Mouse (Mus musculus) cerebellum, postnatal 36 days (tissue): ENCODE data around the gene Fer.

Source experiments
- DNase-seq, 2 experiments: peaks; one replicate each; pipeline ENCODE4 v3.0.0; 2021 to 2022; ENCODE audit warnings: mixed read lengths in 2 of 2

Gene Fer

DNA sequence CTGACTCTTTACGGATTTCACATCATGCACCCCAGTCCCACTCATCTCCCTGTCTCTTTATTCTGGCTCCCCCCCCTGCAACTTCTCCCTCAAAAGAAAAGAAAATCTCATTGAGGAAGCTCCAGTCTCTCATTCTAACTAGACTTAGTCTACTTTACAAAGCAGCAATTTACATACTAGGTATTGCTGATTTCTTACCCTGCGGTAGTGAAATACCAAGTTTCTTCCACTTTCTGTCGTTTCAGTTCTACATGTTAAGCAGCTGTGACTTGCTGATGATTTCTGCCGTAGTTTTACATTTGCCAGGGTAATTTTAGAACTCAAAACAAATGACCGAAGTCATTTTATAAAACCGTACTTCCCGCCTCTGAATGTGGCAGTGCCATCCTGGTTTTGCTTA, 8.9 kb downstream of the Fer start:
- DNase-seq: no peak

DNA sequence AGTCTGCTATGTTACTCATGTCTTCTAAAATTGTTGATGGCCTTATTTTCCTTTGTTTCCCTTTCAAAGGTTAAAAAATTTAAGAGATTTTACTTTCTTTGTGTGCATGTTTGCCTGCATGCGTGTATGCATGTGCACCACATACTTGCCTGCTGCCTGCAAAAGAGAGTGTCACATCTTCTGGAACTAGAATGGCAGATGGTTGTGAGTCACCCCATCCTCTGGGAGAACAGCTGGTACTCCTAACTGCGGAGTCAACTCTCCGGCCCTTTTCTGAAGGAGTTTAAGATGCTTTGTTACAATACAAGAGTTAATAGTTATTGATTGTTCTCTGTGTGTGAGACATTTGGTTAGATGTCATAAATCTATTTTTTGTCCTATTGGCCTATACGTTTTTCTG, 16.0 kb downstream of the Fer start:
- no peak for DNase-seq

- DNase-seq: no peak
Measured at GRCm38 (mm10) chr17:63880009-63880408, 17.1 kb downstream of the Fer start.

- DNase-seq: no peak
Measured at GRCm38 (mm10) chr17:63886988-63887387, 24.1 kb downstream of the Fer start.

DNA sequence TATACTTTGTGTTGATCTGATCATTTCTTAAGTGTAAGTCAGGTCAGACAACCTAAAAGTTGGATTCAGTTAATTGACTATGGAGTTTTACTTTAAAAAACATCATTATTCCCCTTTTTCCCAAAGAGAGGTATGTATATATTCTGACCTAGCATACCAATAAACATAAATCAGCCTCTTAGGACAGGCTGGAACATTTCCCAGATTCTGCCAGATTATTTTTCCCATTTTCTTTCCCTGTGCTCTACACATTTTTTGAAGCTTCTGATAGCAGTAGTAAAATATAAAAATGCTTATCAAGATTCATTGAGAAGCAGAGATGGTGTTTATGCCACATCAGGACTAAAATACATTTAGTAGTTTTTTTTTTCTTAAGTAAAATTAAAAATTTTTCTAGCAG, 27.7 kb downstream of the Fer start:
- DNase-seq: no peak

- DNase-seq: no peak
Measured at GRCm38 (mm10) chr17:63895829-63896228, 33.0 kb downstream of the Fer start.

GRCm38 (mm10) chr17:63897050-63897449, 34.2 kb downstream of the Fer start:
- no peak for DNase-seq

DNA sequence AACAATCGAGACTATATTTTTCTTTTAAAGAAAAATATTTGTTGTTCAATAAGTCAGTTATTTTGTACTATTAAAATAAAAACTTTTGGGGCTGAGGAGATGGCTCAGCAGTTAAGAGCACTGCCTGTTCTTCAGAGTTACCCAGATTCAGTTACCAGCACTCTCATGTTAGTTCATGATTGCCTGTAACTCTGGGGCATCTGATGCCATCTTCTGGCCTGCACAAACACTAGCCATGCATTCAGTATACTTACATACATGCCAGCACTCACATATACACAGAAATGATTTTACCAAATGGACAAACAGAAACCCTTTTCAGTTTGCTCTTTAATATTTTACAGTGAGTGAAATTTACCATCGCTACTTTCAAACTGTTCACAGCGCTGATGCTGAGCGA, 46.4 kb downstream of the Fer start:
- no peak for DNase-seq

DNA sequence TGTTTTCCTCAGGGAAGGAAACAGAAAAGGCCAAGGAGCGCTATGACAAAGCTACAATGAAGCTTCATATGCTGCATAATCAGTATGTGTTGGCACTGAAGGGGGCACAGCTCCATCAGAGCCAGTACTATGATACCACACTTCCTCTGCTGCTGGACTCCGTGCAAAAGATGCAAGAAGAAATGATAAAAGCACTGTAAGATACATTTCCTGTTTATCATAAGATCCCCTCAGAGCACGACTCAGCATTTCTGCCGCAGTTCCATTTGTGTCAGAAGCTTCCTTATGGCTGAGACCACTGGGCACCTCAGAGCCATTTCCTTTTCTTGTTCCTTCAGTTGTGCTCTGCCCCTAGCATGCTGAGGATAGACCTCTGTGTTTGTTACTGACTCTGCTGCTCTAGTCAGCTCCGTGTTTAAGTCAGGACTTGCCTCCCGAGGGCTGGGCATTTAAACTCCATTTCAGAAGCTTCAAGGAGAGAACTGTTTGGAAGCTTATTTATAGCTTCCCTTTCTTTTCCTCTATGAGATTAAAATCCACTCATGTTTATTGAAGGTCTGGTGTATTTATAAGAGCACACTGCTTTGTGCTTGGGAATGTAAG, 58.8 kb downstream of the Fer start:
- no peak for DNase-seq

DNA sequence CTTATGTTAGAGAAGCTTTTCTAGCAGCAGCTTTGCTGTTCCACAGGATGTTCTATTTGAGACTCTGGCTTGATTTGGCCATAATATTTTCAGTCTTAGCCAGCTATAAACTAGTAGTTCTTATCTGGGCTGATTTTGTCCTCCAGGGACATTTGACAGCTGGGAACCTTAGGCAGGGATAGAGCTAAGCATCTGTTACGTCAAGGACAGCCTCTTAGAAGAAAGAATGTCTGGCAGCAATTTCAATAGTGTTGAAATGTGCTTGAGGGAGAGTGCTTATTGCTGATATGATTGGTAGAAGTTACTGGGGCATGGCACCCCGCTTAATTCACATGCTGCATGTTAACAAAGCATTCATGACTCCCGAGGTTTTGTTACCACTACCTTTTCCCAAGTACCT, 62.7 kb downstream of the Fer start:
- DNase-seq: no peak

DNA sequence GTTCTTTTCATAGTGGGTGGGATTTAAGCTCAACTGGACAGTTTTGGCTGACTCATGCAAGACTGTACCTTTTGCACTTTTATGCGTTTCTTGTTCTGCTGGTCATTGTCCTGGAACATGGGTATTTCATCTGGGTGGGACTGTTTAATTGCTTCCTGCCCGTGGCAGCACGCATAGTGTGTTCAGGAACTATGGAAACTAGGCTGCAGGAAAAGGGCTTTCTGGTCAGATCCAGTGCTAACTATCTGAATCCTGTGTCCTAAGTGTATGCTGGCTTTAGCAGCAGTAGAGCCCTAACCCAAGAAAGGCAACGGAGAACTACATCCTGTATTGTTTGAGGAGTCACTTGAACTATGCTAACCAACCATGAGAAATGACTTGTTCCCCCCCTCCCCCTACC, 67.8 kb downstream of the Fer start:
- no peak for DNase-seq

DNA sequence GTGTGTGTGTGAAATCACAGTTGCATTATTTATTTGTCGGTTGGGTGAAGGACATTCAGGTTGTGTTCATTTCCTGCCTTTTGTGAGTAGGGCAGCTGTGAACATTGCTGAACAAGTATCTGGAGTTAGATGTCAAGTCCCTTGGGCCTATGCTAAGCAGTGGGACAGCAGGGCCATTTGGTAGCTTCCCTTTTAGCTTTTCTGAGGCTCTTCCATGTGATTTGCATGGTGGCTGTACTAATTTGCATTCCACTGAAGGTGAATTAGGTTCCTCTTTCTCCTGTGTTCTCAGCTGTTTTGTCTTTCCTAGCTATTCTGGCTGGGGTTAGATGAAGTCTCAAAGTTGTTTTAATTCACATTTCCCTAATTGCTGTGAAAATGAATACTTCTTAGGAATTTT, 68.7 kb downstream of the Fer start:
- no peak for DNase-seq

- no peak for DNase-seq
Measured at GRCm38 (mm10) chr17:63935408-63935807, 72.5 kb downstream of the Fer start.

- DNase-seq: no peak
Measured at GRCm38 (mm10) chr17:63937886-63938285, 75.0 kb downstream of the Fer start.

GRCm38 (mm10) chr17:63946772-63947171, 83.9 kb downstream of the Fer start:
- no peak for DNase-seq

- no peak for DNase-seq
Measured at GRCm38 (mm10) chr17:63948811-63949210, 85.9 kb downstream of the Fer start.

DNA sequence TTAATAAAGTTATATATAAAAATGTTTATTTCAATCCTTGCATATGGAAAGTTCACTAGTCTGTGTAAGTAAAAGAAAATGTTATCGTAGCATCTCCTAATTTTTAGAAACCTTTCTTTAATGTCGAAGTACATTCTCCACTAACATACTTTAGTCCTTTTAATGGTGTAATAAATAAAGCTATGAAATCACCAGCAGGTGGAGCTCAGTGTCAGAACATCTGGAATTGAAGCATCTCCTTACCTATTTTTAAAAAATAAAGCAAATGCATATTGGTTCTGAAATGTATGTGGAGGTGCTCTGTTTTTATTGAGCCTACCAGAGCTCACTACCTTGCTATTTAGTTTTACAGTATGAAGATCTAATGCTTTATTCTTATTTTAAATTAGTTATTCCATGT, 88.6 kb downstream of the Fer start:
- no peak for DNase-seq

DNA sequence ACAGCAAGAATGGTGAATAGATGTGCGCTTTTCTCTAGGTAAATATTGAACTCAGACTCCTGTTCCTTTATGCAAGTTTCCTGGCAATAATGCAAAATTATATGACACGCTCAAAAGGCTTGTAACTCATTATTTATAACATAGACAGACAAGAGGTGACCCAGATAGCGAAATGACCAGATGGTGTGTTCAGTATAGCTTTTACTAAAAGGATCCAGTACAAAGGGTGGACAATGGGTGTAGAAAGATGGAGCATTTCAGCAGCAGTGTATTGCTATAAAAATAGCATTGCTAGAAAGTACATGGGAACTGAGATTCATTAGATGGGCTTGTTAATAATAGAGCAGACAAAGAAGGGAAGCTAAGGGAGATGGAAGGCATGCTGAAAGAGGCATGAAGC, 104.2 kb downstream of the Fer start:
- DNase-seq: no peak

DNA sequence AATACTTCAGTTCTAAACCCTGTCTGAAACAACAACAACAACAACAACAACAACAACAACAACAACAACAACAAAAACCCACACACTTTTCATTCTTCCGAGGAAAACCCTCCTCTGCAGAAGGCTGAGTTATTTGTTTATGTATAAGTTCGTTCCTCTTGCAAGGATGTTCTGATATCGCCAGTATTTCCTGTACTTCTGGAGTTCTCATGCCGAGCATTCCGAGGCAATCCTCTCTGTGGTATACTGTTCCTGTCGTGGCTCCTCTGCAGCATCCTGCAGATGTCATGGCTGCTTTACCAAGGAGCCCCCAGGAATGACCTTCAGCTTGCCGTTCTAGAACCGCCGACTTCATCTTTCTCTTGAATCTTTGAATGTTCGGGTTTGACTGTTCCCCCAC, 106.6 kb downstream of the Fer start:
- no peak for DNase-seq

GRCm38 (mm10) chr17:63970239-63970638, 107.4 kb downstream of the Fer start:
- DNase-seq: no peak

- no peak for DNase-seq
Measured at GRCm38 (mm10) chr17:63970939-63971338, 108.1 kb downstream of the Fer start.

DNA sequence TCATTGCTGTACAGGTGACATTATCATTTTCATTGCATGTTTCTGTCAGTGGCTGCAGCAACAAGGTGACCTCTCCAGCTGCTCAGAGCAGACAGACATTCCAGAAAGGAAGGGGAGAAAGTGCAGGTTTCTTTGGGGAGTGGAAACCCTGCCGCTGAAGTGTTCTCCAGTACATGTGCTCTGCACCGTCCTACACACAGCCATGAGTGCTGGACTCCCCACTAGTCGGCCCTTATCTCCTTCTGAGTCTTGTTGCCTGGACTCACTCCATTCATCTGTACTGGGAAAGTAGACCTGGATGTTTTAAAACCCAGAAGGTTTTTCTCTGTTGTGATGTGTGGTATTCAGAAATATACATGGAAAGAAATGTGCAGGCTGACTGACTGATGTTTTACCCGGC, 109.3 kb downstream of the Fer start:
- DNase-seq: no peak

DNA sequence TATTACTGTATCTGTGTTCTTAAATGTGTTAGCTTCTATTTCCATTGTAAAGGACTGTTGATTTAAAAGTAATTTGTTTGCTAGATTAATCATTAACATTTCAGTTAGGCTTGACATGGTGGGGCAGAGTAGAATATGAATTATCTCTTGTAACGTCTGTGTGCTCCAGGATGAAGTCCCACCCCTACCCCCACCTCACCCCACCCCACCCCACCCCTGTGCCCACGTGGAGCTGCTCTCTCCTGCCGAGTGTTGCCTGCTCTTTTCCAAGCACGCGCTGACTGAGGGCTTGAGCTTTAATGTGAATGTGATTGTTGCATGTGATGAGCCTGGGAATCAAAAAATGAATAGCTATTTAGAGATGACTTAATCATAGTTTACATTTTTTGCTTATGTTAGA, 110.9 kb downstream of the Fer start:
- no peak for DNase-seq

DNA sequence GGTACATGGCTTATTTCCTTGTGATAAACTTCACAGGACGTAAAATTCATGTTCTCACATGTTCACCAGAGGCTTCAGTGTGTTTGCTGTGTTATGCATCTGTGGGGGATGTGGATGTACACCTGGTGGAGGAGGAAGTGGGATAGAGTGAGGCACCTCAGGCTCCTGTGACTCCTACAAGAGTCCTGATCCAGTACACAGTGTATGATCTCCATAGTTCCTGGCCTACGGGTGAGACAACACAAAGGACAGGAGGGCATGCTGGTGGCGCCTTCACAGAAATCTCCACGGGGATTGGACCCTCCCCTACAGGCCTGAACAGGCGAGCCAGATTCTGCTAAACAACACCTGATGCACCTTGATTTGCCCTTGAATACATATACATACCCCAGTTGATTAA, 111.4 kb downstream of the Fer start:
- no peak for DNase-seq

DNA sequence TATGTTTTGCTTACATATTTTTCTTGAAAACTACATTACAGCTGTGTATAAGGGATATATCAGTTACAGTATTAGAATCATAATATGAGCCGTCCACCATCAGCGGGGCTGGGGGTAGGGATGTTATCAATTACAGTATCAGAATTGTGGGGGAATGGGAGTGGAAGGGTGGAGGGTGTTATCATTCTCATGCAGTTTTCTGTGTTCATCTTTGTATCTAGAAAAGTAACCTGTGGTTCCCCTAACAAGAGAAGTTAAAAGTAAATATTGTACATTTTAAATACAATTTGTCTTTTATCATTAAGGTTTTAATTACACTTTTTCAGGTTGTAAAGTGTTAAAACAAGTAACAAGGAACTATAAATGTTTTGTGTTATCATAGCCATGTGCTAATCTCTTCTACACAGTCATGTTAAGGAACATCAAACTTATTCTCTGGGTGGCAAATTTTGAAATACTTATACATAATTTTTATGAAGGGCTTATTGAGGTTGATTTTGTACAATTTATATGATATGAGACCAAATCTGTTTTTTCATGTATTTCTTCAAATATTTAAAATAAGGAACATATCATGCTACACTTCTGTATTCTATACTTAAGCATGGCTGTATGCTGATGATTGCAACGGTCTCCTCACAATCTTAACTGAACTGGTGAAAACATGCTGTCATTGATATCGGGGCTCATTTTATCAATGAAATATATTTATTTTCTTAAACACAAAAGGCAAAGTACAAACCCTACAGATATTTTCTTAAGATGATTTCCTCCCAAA, 116.1 kb downstream of the Fer start:
- no peak for DNase-seq
